Mouse (Mus musculus): ENCODE results near the gene Szrd1. TPM values are rescaled to one million over a fixed set of nuclear protein-coding genes. Genes with fewer than 3 reads are reported as not detected.
"Not testable (repeated sequence)": the region's sequence is repeated elsewhere in the genome, so short reads cannot be mapped to it uniquely, and the experiment has no call there.

Gene Szrd1
- polyA plus RNA-seq, 1 experiment from 2014 or later, result 28.6 TPM

DNA sequence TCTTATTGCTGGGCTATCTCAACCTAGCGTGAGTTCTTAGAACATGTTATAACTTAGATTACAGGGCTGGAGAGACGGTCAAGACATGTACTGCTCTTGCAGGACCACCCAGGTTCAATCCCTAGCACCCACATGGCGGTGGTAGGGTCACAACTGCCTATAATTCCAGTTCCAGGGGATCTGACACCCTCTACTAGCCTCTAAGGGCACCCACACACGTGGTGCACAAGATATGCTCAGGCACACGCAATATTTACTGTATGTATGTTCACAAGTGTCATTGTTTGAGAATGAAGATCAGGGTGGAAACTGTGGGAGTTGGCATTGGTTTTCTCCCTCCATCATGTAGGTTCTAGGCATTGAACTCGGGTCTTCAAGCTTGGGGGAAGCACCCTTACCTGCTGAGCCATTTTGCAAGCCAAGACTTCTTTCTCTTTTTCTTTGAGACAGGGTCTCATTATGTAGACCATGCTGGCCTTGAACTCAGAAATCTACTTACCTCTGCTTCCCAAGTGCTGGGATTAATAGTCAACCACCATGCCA, 7.0 kb upstream of the Szrd1 start:
- peak overlapping the region; percentile 96; the same call in 1 of the 2 replicates for H3K27ac ChIP-seq (replicated peaks)
- no peak overlapping the region for H3K4me3 ChIP-seq (ENCODE audit: low read depth, low read length)
- H3K4me2 ChIP-seq (replicated peaks; ENCODE audit: low read depth), result no peak overlapping the region
- H3K4me1 ChIP-seq (replicated peaks; ENCODE audit: control insufficient read depth, insufficient read depth), result no peaks in the 10 kb centered on the region
- no peak overlapping the region for H3K9ac ChIP-seq (ENCODE audit: low read length)
- no peaks in the 10 kb centered on the region for H3K36me3 ChIP-seq (ENCODE audit: control insufficient read depth, insufficient read depth, low read length)
- 88% methylated on average over 6 of the region's 6 CpGs for whole genome bisulfite sequencing
- H3K9me3 ChIP-seq (ENCODE audit: control insufficient read depth, low read length), result no peaks in the 10 kb centered on the region
- ATAC-seq (ENCODE audit: low FRiP score, low TSS enrichment) (no peak), DNase-seq (ENCODE audit: low spot score) (no peak)
- TF ChIP-seq CTCF (IDR thresholded peaks at IDR 0.05; ENCODE audit: low read depth), result no peak
- TF ChIP-seq EP300 (optimal IDR thresholded peaks at IDR 0.05), result no peak
- H3K27me3 ChIP-seq (ENCODE audit: control insufficient read depth, insufficient read depth, low read length), result no peaks in the 10 kb centered on the region

DNA sequence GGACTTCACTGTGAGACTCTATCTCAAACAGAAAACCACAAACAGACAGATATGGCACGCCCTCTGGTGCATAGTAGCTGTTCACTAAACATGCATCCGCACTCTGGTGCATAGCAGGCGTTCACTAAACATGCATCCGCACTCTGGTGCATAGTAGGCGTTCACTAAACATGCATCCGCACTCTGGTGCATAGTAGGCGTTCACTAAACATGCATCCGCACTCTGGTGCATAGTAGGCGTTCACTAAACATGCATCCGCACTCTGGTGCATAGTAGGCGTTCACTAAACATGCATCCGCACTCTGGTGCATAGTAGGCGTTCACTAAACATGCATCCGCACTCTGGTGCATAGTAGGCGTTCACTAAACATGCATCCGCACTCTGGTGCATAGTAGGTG, 5.5 kb upstream of the Szrd1 start:
- not testable (repeated sequence) for H3K9me3 ChIP-seq (ENCODE audit: control insufficient read depth, low read length); H3K27ac ChIP-seq (replicated peaks); DNase-seq (ENCODE audit: low spot score); H3K4me1 ChIP-seq (replicated peaks; ENCODE audit: control insufficient read depth, insufficient read depth); H3K27me3 ChIP-seq (ENCODE audit: control insufficient read depth, insufficient read depth, low read length); H3K9ac ChIP-seq (ENCODE audit: low read length); H3K4me2 ChIP-seq (replicated peaks; ENCODE audit: low read depth); H3K4me3 ChIP-seq (ENCODE audit: low read depth, low read length); ATAC-seq (ENCODE audit: low FRiP score, low TSS enrichment); H3K36me3 ChIP-seq (ENCODE audit: control insufficient read depth, insufficient read depth, low read length)
- 91% methylated on average over 8 of the region's 16 CpGs for WGBS

DNA sequence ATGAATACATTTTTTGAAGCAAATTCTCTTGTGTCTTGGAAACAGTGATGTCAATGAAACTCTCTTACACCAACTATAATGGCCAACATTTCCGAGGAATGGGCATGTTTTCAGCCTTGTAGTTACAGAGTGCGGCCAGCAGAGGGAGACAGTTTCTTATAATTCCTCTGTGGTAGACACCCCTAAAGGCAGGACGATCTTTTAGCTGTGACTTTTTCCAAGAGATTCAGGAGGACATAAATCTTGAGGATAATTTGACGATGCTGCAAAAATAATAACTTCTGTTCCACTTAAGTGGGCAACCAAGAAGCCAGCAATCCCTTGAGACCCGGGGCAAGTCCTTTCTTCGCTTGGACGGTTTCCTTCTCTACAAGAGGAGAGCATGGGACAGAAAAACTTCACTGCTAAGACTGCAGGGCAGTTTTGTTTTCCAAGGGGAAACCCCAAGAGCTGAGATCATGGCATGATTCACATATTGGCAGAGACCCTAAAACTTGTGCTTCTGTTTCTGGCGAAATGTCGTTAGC, 2.8 kb upstream of the Szrd1 start:
- ATAC-seq (ENCODE audit: low FRiP score, low TSS enrichment), result 0 out of 2 replicates have a peak, but pooled peaks have one; percentile 11
- H3K4me2 ChIP-seq (replicated peaks; ENCODE audit: low read depth), result peak overlapping the region; percentile 29
- H3K4me1 ChIP-seq (replicated peaks; ENCODE audit: control insufficient read depth, insufficient read depth), result no peaks in the 10 kb centered on the region
- no peak overlapping the region for H3K9ac ChIP-seq (ENCODE audit: low read length)
- H3K9me3 ChIP-seq (ENCODE audit: control insufficient read depth, low read length), result no peaks in the 10 kb centered on the region
- H3K4me3 ChIP-seq (ENCODE audit: low read depth, low read length), result no peak overlapping the region
- 12% methylated on average over 9 of the region's 9 CpGs for WGBS
- H3K36me3 ChIP-seq (ENCODE audit: control insufficient read depth, insufficient read depth, low read length), result no peaks in the 10 kb centered on the region
- no peak overlapping the region for H3K27ac ChIP-seq (replicated peaks)
- peak; percentile 76 for DNase-seq (ENCODE audit: low spot score)
- TF ChIP-seq CTCF (IDR thresholded peaks at IDR 0.05; ENCODE audit: low read depth) (peak; percentile 97), EP300 (optimal IDR thresholded peaks at IDR 0.05) (no peak)
- H3K27me3 ChIP-seq (ENCODE audit: control insufficient read depth, insufficient read depth, low read length), result no peaks in the 10 kb centered on the region

DNA sequence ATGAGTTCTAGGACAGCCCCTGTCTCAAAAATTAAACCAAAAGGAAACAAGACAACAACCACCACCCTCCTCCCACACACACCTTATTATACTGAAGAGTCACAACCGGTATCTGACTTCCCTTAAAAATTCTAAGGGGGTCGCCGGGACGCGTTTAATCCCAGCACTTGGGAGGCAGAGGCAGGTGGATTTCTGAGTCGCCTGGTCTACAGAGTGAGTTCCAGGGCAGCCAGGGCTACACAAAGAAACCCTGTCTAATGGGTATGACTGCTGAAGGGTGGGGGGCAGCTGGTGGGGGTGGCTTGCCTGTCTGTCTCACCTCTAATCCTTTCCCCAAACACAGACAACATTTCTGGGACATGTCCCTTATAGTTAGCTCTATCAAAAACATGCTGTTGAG, 1.4 kb upstream of the Szrd1 start:
- Histone ChIP-seq H3K9ac (ENCODE audit: low read length) (no peak overlapping the region), H3K9me3 (ENCODE audit: control insufficient read depth, low read length) (no peaks in the 10 kb centered on the region), H3K36me3 (ENCODE audit: control insufficient read depth, insufficient read depth, low read length) (no peaks in the 10 kb centered on the region), H3K4me2 (replicated peaks; ENCODE audit: low read depth) (no peak overlapping the region), H3K27me3 (ENCODE audit: control insufficient read depth, insufficient read depth, low read length) (no peaks in the 10 kb centered on the region), H3K4me1 (replicated peaks; ENCODE audit: control insufficient read depth, insufficient read depth) (no peaks in the 10 kb centered on the region; the same call in 1 of the 2 replicates), H3K4me3 (ENCODE audit: low read depth, low read length) (no peak overlapping the region), H3K27ac (replicated peaks) (no peak overlapping the region)
- TF ChIP-seq EP300 (optimal IDR thresholded peaks at IDR 0.05) (no peak), CTCF (IDR thresholded peaks at IDR 0.05; ENCODE audit: low read depth) (no peak)
- WGBS, result 91% methylated on average over 6 of the region's 6 CpGs
- DNase-seq (ENCODE audit: low spot score), result no peak
- no peak for ATAC-seq (ENCODE audit: low FRiP score, low TSS enrichment)

DNA sequence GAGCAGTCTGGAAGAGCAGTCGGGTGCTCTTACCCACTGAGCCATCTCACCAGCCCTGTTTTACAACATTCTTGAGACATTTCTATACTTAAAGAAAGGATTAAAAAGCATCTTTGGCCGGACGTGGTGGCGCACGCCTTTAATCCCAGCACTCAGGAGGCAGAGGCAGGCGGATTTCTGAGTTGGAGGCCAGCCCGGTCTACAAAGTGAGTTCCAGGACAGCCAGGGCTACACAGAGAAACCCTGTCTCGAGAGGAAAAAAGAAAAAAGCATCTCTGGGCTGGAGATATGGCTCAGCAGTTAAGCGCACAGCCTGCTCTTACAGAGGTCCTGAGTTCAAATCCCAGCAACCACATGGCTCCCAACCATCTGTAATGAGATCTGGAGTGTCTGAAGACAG, 779 bp upstream of the Szrd1 start:
- H3K36me3 ChIP-seq (ENCODE audit: control insufficient read depth, insufficient read depth, low read length); H3K4me2 ChIP-seq (replicated peaks; ENCODE audit: low read depth); DNase-seq (ENCODE audit: low spot score); H3K27ac ChIP-seq (replicated peaks); H3K9me3 ChIP-seq (ENCODE audit: control insufficient read depth, low read length); H3K27me3 ChIP-seq (ENCODE audit: control insufficient read depth, insufficient read depth, low read length); H3K4me1 ChIP-seq (replicated peaks; ENCODE audit: control insufficient read depth, insufficient read depth); H3K9ac ChIP-seq (ENCODE audit: low read length); ATAC-seq (ENCODE audit: low FRiP score, low TSS enrichment); H3K4me3 ChIP-seq (ENCODE audit: low read depth, low read length): not testable (repeated sequence)
- WGBS, result 78% methylated on average over 9 of the region's 9 CpGs

DNA sequence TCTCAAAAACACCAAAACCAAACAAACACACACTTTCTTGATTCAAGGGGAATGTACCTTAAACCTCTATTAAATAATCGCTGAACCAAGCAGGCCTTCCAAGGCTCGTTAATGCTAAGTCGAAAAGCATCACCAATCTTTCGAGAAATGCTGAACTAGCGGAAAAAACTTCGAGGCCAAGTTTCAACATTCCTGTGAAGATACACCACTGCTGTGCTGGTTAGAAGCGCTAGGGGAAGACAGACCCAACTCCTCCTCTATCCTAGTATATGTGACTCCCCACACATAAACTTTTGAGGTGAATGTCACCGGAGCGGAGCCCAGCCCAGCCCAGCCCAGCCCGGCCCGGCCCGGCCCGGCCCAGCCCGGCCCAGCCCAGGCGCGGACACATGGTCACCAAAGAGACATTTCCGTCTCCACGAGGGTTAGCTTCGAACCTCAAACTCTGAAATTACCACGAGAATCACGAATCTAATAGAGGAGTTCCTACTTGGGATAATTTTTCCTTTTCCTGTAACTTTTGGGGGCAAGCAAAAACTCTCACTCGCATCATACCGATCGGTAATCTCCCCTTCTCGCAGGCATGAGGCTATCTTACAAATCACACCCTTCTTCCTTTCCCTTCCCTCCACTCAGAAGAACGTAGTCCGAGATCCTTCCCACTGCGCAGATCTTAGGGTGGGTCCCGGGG, 1.0 kb downstream of the Szrd1 start:
- Histone ChIP-seq H3K27me3 (ENCODE audit: control insufficient read depth, insufficient read depth, low read length) (no peaks in the 10 kb centered on the region), H3K4me3 (ENCODE audit: low read depth, low read length) (peak overlapping the region; percentile 94), H3K9me3 (ENCODE audit: control insufficient read depth, low read length) (no peaks in the 10 kb centered on the region), H3K9ac (ENCODE audit: low read length) (peak overlapping the region; percentile 93), H3K27ac (replicated peaks) (peak overlapping the region; percentile 96), H3K36me3 (ENCODE audit: control insufficient read depth, insufficient read depth, low read length) (no peaks in the 10 kb centered on the region), H3K4me2 (replicated peaks; ENCODE audit: low read depth) (peak overlapping the region; percentile 83), H3K4me1 (replicated peaks; ENCODE audit: control insufficient read depth, insufficient read depth) (peaks cover 12% of the 10 kb centered on the region)
- ATAC-seq (ENCODE audit: low FRiP score, low TSS enrichment) (peak; percentile 1; the same call in 1 of the 2 replicates), DNase-seq (ENCODE audit: low spot score) (no peak)
- under 1% methylated on average over 29 of the region's 29 CpGs for WGBS
- TF ChIP-seq EP300 (optimal IDR thresholded peaks at IDR 0.05), result no peak
- peak; percentile 16; the same call in 1 of the 2 replicates for TF ChIP-seq CTCF (IDR thresholded peaks at IDR 0.05; ENCODE audit: low read depth)
